Mouse (Mus musculus) heart, postnatal 0 days (tissue): ENCODE measurements at regions not wholly inside any gene's neighbourhood (a gene's known extent, or its start where the extent isn't known, plus 50 kb on each side); places are given as distances from the start of the nearest gene placed in this dataset.

Source experiments
- CTCF ChIP-seq: IDR thresholded peaks from 2 replicates; pipeline ENCODE4 v1.5.1; 2016; ENCODE audit warnings: antibody characterized with exemption, control low read depth, low read depth
- EP300 ChIP-seq: IDR thresholded peaks from 2 replicates; pipeline ENCODE4 v1.6.1; 2016; ENCODE audit warnings: antibody characterized with exemption, low read depth

DNA sequence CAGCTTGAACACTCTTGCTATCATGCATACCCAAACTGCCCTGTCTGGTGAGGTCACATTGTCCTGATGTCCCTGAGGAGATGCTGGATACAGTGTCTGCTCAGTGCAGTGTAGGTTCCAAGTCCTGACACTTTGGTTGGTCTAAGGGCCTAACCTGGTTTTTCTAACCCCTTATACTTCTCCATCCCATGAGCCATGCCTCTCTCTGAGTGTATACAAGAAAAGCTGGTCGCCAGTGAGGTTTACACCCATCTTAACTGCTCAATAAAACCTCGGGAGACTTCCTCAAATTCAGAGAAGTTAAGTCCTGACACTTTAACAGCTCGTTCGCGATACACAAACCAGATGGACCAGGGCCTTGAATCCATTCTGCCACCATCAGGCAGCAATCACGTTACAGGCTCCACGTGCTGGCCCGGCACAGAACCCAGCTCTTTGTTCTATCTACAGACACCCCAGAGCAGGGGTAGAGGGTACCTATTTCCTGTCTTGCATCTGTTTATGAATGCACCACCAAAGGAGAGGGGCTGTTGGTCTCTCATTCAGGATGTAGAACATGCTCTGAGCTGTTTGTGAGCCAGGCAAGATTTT, 320.0 kb upstream of the Tbx3 start:
- TF ChIP-seq CTCF: no peak
- no peak for TF ChIP-seq EP300
